Mouse (Mus musculus) common myeloid progenitor, adult 5-6 weeks (primary cell): ENCODE data around the gene Hoxa3. TPM values are rescaled to one million over a fixed set of nuclear protein-coding genes. Genes with fewer than 3 reads are reported as not detected.

Source experiments
- ATAC-seq: replicated peaks from 2 replicates; pipeline ENCODE4 v1.8.0; 2016; ENCODE audit warnings: low read depth, mild to moderate bottlenecking, moderate TSS enrichment, inconsistent platforms; ENCODE audit not compliant: poor library complexity, severe bottlenecking
- total RNA-seq: library from RNA; stranded (forward); fragments of 200-1000, 187-1606 nt; gene quantifications from 2 replicates; pipeline ENCODE4 v1.2.3, GENCODE M21; 2017

Gene Hoxa3
- total RNA-seq, 1 experiment from 2014 or later, result 1.1 TPM

DNA sequence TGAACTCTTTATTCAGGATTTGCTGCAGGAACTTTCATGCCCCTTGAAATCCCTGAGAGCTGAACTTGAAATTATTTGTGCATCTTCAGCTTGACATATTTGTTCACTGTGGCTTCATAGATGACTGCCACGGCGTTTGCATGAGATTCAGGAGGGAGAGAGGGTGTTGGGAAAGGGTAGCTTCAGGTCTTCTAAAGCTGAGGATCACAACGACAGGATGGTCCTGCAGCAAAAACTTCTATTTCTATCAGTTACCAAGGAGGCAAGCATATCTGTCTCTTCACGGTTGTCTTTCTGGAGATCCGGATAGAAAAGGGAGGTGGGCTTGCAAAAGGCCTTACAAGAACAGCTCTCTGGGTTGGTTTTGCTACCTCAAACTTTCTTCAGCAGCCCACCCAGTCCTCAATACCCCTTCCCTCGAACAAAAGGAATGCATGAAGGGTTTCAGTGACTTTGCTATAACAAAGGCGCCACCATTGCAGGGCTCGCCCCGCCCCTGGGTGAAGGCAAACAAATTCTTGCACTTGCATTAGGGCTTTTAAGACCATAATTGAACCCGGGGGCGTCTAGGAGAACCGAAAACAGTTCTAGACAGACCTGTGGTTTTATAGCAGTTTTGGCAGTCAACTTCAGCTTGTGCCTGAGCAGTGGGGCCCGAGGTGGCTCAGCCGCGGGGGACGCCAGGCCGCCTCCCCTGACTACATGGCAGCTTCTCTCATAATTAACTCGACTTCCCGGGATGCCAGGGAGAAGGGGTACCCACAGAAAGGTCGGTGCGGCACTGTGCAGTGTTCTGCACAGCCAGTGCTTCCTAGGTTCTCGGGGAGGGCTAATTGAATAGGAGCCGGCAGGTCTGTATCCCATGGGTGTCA lies 34.9 kb upstream of the Hoxa3 start:
- ATAC-seq, result no peak

- ATAC-seq, result no peak
Measured at GRCm38 (mm10) chr6:52246916-52247315, 33.8 kb upstream of the Hoxa3 start.

GRCm38 (mm10) chr6:52246403-52246803 lies 33.3 kb upstream of the Hoxa3 start:
- peak; percentile 71 for ATAC-seq

DNA sequence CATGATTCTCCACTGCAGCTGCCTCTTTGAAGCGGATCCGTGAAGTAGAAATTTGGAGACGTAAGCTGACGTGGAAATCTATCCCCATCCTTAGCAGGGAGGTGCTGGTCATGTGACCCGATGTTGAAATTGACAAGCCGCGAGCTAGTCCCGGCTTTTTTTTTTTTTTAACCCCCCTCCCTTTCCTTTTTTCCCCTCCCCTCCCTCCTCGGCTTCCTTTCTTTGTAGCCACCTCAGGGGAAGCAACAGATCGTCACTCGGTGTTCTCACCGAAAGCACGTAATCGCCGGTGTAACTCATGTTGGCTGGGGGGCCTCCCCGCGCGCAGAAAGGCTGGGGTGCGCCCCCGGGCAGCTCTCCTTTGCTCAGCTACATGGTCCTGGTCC lies 32.6 kb upstream of the Hoxa3 start, which contains the start of gene Hoxa11:
TSS of gene Hoxa11 (minus strand) at position 54 of the 386 bp plus-strand sequence.
- ATAC-seq, result no peak

- no peak for ATAC-seq
Measured at GRCm38 (mm10) chr6:52245040-52245756, 32.1 kb upstream of the Hoxa3 start.

- no peak for ATAC-seq
Measured at GRCm38 (mm10) chr6:52244471-52245039, 31.4 kb upstream of the Hoxa3 start.

DNA sequence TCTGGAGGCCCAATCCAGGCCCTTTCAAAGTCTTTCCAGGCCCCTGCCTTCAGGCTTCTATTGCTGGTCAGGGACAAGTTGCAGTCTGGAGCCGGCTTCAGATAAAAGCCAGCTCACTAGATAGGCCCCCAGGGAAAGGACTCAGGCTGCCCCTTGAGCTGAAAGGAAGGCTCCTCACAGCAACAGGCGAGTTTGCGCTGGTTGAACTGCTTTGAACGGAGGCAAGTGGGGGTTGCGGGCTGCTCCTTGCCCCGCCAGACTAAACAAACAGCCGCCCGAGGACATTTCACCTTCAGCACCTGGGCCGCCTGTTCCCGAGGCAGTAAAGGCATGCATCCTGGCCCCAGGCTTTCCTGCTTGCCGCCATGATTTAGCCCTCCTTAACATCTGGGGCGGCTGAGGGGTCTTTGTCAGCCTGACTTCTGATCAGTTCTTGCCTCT lies 30.6 kb upstream of the Hoxa3 start:
- ATAC-seq, result no peak

GRCm38 (mm10) chr6:52242801-52243332 lies 29.7 kb upstream of the Hoxa3 start:
- ATAC-seq, result no peak

DNA sequence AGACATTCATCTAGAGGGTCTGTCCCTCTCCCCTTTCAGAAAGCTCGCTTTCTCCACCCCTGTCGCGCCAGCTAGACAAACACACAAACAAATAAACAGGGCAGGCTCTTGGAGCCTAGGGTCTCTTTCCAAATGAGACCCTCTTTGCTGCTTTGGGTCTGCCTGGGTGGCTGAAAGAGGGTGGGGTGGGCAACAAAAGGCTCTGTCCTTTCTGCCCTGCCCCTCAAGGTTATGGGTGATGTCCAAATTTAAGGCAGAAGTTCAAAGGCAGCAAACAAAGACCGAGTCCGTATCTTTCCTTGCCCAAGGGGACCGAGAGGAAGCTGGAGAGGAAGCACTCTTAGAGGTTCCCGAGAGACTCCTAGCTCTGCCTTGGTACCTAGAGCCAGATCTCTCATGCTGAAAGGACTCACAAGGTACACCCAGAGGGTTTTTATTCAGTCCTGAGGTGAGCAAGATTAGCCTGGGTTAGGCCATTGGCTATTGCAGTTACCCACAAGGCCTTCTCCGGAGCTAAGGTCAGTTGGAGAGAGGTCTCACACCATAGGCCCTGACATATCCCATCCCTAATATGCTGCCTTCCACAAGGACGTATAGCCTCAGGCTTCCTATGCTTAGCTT lies 28.0 kb upstream of the Hoxa3 start:
- ATAC-seq, result no peak

- ATAC-seq, result peak; percentile 87
Measured at GRCm38 (mm10) chr6:52240389-52241000, 27.4 kb upstream of the Hoxa3 start, which contains the start of gene Hoxa10. Gene Hoxa10 (minus strand): TSS chr6:52240854.

DNA sequence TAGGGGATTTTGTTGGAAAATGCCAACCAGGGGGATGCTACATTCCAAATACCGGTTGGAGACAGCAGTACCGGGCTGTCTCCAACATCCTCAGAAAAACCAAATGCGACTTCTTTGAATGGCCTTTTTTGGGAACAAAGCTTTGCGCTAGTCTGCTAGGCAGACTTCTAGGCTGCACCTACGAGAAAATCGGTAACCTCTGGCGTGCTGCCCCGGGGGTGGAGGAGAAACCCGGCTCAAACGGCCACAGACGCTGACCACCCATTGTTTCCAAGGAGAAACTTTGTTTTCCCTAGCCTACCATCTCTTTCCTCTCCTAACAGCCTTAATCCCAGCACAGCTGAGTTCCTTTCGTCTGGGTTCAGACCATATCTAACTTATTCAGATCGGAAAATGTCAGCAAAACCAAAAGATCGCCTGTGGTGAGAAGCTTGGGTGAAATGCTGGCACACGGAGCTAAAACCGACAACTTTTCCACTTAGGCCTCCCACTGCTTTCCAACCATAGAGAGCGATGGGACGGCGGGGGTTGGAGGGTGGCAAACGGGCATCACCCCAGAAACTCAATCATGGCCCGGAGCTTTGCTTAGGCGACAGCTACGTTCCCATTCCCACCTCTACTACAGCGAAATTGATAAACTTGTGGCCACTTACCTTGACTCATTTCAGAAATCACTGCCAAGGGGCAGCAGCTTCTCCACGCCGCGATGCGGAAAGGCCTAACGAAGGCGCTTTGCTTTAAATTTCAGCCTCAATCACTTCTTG lies 26.7 kb upstream of the Hoxa3 start:
- ATAC-seq, result no peak

- ATAC-seq, result no peak
Measured at GRCm38 (mm10) chr6:52238976-52239375, 25.8 kb upstream of the Hoxa3 start.

GRCm38 (mm10) chr6:52238155-52238545 lies 25.0 kb upstream of the Hoxa3 start:
- no peak for ATAC-seq

DNA sequence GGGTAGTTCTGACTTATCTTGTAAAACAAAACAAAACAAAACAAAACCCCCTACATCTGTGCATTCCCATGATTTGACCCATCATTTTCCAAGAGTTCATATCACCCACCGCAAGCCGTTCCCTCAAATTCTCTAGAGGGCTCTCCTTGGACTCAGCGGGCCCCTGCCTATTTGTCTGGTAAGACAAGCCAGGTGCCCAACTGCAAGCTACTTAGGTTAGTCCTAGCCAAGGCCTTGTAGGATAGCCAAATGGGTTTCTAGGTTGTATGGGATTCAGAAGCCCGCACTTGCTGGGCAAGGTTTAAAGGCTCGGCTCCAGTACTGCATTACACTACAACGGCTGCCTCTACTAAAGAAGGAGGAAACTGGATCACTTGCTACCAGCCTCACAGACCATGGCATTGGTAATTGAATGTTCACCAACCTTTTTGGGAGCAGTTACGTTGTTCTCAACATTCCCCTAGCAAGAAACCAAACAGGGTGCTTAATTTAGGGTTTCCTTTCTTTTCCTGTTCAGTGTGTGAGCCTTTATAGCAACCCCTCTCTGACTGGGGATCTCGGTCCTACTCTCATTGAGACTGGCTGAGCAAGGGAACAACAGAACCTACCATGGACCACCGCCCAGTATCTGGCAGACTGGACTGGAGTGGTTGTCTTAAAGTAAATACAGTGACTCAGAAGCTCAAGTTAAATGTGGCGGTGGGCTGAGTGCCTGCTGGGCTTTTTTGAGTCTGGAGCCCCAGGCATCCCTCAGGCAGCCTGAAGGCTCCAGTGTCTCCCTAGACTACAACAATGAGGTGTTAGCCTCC lies 24.4 kb upstream of the Hoxa3 start:
- no peak for ATAC-seq

DNA sequence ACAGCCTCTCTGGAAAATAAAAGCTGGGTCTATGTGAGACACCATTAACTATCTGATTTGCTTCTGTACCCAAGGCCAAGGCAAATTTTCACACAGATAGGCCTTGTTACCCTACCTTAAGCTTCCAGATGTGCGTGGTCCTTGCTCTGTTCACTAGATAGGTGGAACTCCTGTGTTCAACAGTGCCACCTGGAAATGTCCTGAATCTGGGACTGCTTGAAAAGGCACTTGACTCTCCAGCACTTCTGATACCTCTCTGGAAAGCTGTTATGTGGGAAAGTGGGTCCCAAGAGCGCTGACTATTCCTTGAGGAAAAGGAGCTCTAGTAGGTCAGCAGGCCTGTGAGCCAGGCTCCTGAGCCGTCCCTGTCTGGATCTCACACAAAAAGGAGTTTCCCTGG lies 23.7 kb upstream of the Hoxa3 start:
- ATAC-seq, result no peak

GRCm38 (mm10) chr6:52235866-52236265 lies 22.7 kb upstream of the Hoxa3 start:
- no peak for ATAC-seq

DNA sequence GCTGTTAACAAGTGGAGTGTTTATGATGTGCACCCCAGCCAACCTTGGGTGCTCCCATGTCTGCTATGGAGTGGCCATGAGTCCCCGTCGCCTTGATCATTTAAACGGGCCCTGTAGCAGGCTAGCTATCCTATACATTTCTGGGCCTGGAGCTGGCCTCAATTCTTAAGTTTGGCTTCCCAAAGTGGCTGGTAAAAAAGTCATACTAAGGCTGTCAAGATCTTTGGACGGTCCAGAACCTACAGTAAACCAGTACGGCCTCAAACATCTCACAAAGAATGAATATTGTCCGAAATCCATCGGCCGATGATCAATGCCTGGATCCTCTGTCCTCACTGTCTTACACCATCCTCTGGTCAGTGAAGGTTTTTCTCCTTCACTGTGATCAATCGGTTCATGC lies 22.1 kb upstream of the Hoxa3 start:
- ATAC-seq, result no peak

DNA sequence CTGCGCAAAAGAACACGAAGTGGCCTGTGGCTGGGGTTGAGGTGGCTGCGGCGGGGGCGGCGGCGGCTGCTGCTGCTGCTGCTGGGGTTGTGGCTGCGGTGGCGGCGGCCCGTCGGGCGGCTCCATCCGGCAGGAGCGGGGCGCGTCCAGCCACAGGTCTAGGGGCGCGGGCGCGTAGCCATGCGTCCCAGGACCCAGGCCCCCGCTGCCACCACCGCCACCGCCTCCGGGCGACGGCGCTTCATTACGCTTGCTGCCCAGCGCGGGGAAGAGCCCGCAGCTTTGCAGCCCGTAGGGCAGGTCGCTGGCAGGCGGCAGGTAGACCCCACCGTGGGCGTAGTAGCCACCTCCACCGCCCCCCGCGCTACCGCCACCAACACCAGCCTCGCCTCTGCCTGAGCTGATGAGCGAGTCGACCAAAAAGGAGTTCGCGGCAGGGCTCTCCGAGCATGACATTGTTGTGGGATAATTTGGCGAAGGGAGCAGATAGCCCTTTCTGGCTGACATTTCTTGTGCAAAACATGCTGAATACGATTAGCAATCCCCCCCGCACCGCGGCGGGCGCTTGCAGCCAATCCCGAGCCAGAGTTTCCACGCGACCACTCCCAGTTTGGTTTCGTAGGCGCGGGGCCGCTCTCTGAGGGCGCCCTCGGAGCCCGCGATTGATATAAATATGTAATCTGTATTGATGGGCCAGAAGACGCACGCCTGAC lies 21.4 kb upstream of the Hoxa3 start:
- ATAC-seq, result no peak
